Mouse (Mus musculus) lung, embryonic 14.5 days (tissue): Measurements from ENCODE around the gene Pla2g16. TPM values are rescaled to one million over a fixed set of nuclear protein-coding genes. Genes with fewer than 3 reads are reported as not detected.

ENCODE experiments used
- ATAC-seq: fragments of 200-750 bp; cut with Nextera tagmentation; 2 replicates; pipeline ENCODE4 v1.8.0; 2017; ENCODE audit warnings: mild to moderate bottlenecking, moderate TSS enrichment, moderate library complexity; ENCODE audit not compliant: insufficient read depth
- DNase-seq: peaks from one replicate; pipeline ENCODE4 v3.0.0-alpha.2; 2015
- H3K27ac ChIP-seq: fragments of 300-500 bp; sonication (generic); 2 replicates; pipeline ENCODE4 v1.5.1; 2014; ENCODE audit warnings: low read depth, mild to moderate bottlenecking, moderate library complexity
- H3K27me3 ChIP-seq: fragments of 300-500 bp; sonication (generic); 2 replicates; pipeline ENCODE4 v1.6.1; 2014; ENCODE audit warnings: low read length, control low read depth; ENCODE audit not compliant: insufficient read depth
- H3K36me3 ChIP-seq: fragments of 300-500 bp; sonication (generic); 2 replicates; pipeline ENCODE4 v1.6.1; 2014; ENCODE audit warnings: control low read depth; ENCODE audit not compliant: insufficient read depth
- H3K4me1 ChIP-seq: fragments of 300-500 bp; sonication (generic); 2 replicates; pipeline ENCODE4 v1.6.1; 2014; ENCODE audit warnings: antibody characterized with exemption, control low read depth; ENCODE audit not compliant: insufficient read depth
- H3K4me2 ChIP-seq: fragments of 300-500 bp; sonication (generic); 2 replicates; pipeline ENCODE4 v1.6.1; 2014; ENCODE audit warnings: mild to moderate bottlenecking
- H3K4me3 ChIP-seq: fragments of 300-500 bp; sonication (generic); 2 replicates; pipeline ENCODE4 v1.5.1; 2014; ENCODE audit warnings: low read depth, low read length
- H3K9ac ChIP-seq: fragments of 300-500 bp; sonication (generic); 2 replicates; pipeline ENCODE4 v1.6.1; 2014
- H3K9me3 ChIP-seq: fragments of 300-500 bp; sonication (generic); 2 replicates; pipeline ENCODE4 v1.6.1; 2016; ENCODE audit warnings: low read depth, low read length, control low read depth
- CTCF ChIP-seq: IDR thresholded peaks from 2 replicates; pipeline ENCODE4 v1.5.1; 2016; ENCODE audit warnings: antibody characterized with exemption, low read depth
- WGBS: fragments of 180-500 bp; shearing (Covaris S2); extraction: QIAGEN DNeasy Blood & Tissue Kit; methylation state at CpG from one replicate; pipeline ENCODE4 v1.1.7; 2014; 5-methylcytosine and 5-hydroxymethylcytosine counted together
- polyA plus RNA-seq: library from polyadenylated mRNA; unstranded; fragments of >200 nt; fragmentation: Nextera tagmentation; extraction: Ambion mirVana; gene quantifications from 2 replicates; pipeline ENCODE4 v1.2.1, GENCODE M21; 2014

Gene Pla2g16
- polyA plus RNA-seq, 1 experiment from 2014 or later: 10.4 TPM

DNA sequence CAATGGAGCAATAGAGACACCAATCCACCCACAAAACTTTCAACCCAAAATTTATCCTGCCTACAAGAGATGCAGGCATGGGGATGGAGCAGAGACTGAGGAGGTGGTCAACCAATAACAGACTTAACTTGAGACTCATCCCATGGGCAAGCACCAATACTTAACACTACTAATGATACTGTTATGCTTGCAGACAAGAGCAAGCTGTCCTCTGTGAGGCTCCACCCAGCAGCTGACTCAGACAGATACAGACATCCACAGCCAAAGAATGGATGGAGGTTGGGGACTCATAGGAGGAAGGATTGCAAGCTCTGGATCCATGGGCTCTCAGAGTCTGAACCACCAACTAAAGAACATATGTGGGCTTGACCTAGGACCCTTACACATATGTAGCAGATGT is 3.8 kb upstream of the Pla2g16 start:
- no peaks in the 10 kb centered on the region for H3K27me3 ChIP-seq
- DNase-seq: no peak

DNA sequence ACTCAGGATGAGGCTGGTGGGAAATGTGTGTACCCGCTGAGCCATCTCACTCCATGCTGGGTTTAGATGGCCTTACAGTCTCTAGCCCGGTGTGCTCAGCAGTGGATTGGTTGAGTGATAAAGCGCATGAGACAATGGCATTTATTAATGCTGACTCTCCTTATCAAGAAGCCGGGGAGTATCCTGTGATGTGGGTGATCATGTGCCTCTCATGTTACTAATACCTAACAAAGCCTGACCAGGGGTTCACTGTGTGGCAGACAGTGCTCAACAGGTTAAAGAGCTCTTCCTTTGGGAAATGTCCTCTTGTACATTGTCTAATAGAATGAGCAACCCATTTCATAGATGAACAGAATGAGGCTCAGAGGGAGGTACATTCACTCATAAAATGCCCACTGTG is 2.4 kb upstream of the Pla2g16 start:
- Histone ChIP-seq H3K4me3 (no peak overlapping the region), H3K27ac (no peak overlapping the region), H3K4me2 (no peak overlapping the region), H3K27me3 (no peaks in the 10 kb centered on the region), H3K9me3 (no peaks in the 10 kb centered on the region), H3K4me1 (no peaks in the 10 kb centered on the region), H3K36me3 (no peaks in the 10 kb centered on the region), H3K9ac (no peak overlapping the region)
- no peak for TF ChIP-seq CTCF
- DNase-seq: no peak
- WGBS: 52% methylated on average over 4 of the region's 4 CpGs
- ATAC-seq: no peak

More for the DNA sequence above, 3.8 kb upstream of the Pla2g16 start:
- Histone ChIP-seq H3K4me2 (no peak overlapping the region), H3K36me3 (no peaks in the 10 kb centered on the region), H3K4me1 (no peaks in the 10 kb centered on the region), H3K4me3 (no peak overlapping the region), H3K27ac (no peak overlapping the region), H3K9me3 (no peaks in the 10 kb centered on the region), H3K9ac (no peak overlapping the region)
- TF ChIP-seq CTCF: no peak
- ATAC-seq: no peak

- H3K27me3 ChIP-seq: no peaks in the 10 kb centered on the region
- DNase-seq (no peak), ATAC-seq (no peak)
- H3K27ac ChIP-seq: no peak overlapping the region
- H3K4me3 ChIP-seq: no peak overlapping the region
- no peak for TF ChIP-seq CTCF
- H3K9ac ChIP-seq: no peak overlapping the region
- no peaks in the 10 kb centered on the region for H3K4me1 ChIP-seq
- H3K9me3 ChIP-seq: no peaks in the 10 kb centered on the region
- no peaks in the 10 kb centered on the region for H3K36me3 ChIP-seq
- 89% methylated on average over 1 of the region's 1 CpGs for WGBS
- H3K4me2 ChIP-seq: no peak overlapping the region
Measured at GRCm38 (mm10) chr19:7556641-7557040, 618 bp upstream of the Pla2g16 start.

- Histone ChIP-seq H3K36me3 (no peaks in the 10 kb centered on the region), H3K4me2 (peak overlapping the region; percentile 68), H3K9ac (peak overlapping the region; percentile 30), H3K27ac (no peak overlapping the region), H3K9me3 (no peaks in the 10 kb centered on the region), H3K4me1 (no peaks in the 10 kb centered on the region), H3K4me3 (peak overlapping the region; percentile 44), H3K27me3 (no peaks in the 10 kb centered on the region)
- ATAC-seq (peak; percentile 15; the same call in 1 of the 2 replicates), DNase-seq (no peak)
- WGBS: 5% methylated on average over 4 of the region's 4 CpGs
- TF ChIP-seq CTCF: no peak
Measured at GRCm38 (mm10) chr19:7557844-7558243, 585 bp downstream of the Pla2g16 start.

- WGBS: 67% methylated on average over 4 of the region's 4 CpGs
- H3K4me3 ChIP-seq: peak overlapping the region; percentile 44; the same call in 1 of the 2 replicates
- ATAC-seq (no peak), DNase-seq (no peak)
- H3K9ac ChIP-seq: no peak overlapping the region
- no peaks in the 10 kb centered on the region for H3K36me3 ChIP-seq
- H3K4me1 ChIP-seq: no peaks in the 10 kb centered on the region
- H3K27ac ChIP-seq: no peak overlapping the region
- no peaks in the 10 kb centered on the region for H3K27me3 ChIP-seq
- peak overlapping the region; percentile 68 for H3K4me2 ChIP-seq
- no peak for TF ChIP-seq CTCF
- no peaks in the 10 kb centered on the region for H3K9me3 ChIP-seq
Measured at GRCm38 (mm10) chr19:7558675-7559074, 1.4 kb downstream of the Pla2g16 start.

DNA sequence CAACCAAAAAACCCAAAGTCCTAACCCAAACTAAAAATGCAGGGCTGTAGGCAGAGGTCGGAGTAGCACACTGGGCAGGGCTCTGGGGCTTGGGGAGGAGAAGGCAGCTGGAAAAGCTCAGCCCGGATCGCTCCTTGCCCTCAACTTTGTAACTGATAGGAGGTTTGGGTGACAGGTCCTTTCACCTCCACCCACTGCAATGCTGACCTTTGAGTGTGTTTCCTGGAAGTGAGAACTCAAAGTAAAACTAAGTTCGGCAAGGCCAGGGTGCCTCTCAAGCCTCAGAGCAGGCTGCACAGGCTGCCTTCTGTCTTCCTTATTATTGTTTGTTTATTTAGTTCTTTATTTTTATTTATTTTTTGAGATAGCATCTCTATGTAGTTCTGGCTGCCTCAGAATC is 2.7 kb downstream of the Pla2g16 start:
- H3K4me2 ChIP-seq: no peak overlapping the region
- H3K9me3 ChIP-seq: no peaks in the 10 kb centered on the region
- H3K36me3 ChIP-seq: no peaks in the 10 kb centered on the region
- no peaks in the 10 kb centered on the region for H3K27me3 ChIP-seq
- no peak for TF ChIP-seq CTCF
- no peak overlapping the region for H3K27ac ChIP-seq
- no peak overlapping the region for H3K4me3 ChIP-seq
- ATAC-seq (no peak), DNase-seq (no peak)
- WGBS: 41% methylated on average over 4 of the region's 4 CpGs
- H3K9ac ChIP-seq: no peak overlapping the region
- no peaks in the 10 kb centered on the region for H3K4me1 ChIP-seq

DNA sequence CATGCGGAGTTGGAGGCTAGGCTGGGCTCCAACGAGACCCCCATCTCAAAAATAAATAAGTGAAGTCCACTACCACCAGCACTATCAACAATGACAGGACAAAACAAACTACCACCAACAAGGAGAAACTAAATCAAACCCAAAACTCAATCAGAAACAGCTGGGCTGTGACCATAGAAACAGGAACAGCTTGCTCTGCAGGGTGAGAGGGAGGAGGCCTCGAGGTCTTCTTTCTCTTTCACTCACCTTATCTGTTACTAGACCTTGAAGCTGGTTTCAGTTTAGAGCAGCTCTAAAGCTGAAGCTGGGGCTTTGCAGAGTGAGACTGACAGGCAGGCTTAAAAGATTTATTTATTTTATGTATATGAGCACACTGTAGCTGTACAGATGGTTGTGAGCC is 4.2 kb downstream of the Pla2g16 start:
- DNase-seq: no peak
- TF ChIP-seq CTCF: no peak
- ATAC-seq: no peak
- Histone ChIP-seq H3K27ac (no peak overlapping the region), H3K4me2 (no peak overlapping the region), H3K27me3 (no peaks in the 10 kb centered on the region), H3K9ac (no peak overlapping the region), H3K4me1 (no peaks in the 10 kb centered on the region), H3K9me3 (no peaks in the 10 kb centered on the region), H3K4me3 (no peak overlapping the region), H3K36me3 (no peaks in the 10 kb centered on the region)
- WGBS: 44% methylated on average over 3 of the region's 3 CpGs

GRCm38 (mm10) chr19:7562601-7563129 is 5.4 kb downstream of the Pla2g16 start:
- no peak for ATAC-seq
- Histone ChIP-seq H3K4me1 (no peaks in the 10 kb centered on the region), H3K9me3 (no peaks in the 10 kb centered on the region), H3K4me3 (no peak overlapping the region), H3K4me2 (no peak overlapping the region), H3K27ac (no peak overlapping the region), H3K9ac (no peak overlapping the region), H3K36me3 (no peaks in the 10 kb centered on the region), H3K27me3 (no peaks in the 10 kb centered on the region)
- 73% methylated on average over 10 of the region's 10 CpGs for WGBS
- no peak for DNase-seq
- TF ChIP-seq CTCF: no peak
